Mouse (Mus musculus) neural tube, embryonic 11.5 days (tissue): ENCODE measurements around the gene Rabep2. TPM values are rescaled to one million over a fixed set of nuclear protein-coding genes. Genes with fewer than 3 reads are reported as not detected.
"Not testable (repeated sequence)": the region's sequence is repeated elsewhere in the genome, so short reads cannot be mapped to it uniquely, and the experiment has no call there.

Experiments used
- ATAC-seq: fragments of 200-750 bp; cut with Nextera tagmentation; 2 replicates; pipeline ENCODE4 v1.8.0; 2017; ENCODE audit warnings: moderate number of reproducible peaks, mild to moderate bottlenecking, moderate TSS enrichment, moderate library complexity; ENCODE audit not compliant: insufficient read depth, low FRiP score, low TSS enrichment
- DNase-seq: peaks from one replicate; pipeline ENCODE4 v3.0.0-alpha.2; 2015; ENCODE audit warnings: low spot score
- H3K27ac ChIP-seq: fragments of 300-500 bp; sonication (generic); 2 replicates; pipeline ENCODE4 v1.5.1; 2014; ENCODE audit warnings: low read depth, mild to moderate bottlenecking, low read length
- H3K27me3 ChIP-seq: fragments of 300-500 bp; sonication (generic); 2 replicates; pipeline ENCODE4 v1.6.1; 2014; ENCODE audit warnings: mild to moderate bottlenecking, low read length, mixed read lengths; ENCODE audit not compliant: control insufficient read depth, insufficient read depth
- H3K36me3 ChIP-seq: fragments of 300-500 bp; sonication (generic); 2 replicates; pipeline ENCODE4 v1.6.1; 2014; ENCODE audit warnings: mild to moderate bottlenecking, low read length, moderate library complexity, mixed read lengths; ENCODE audit not compliant: control insufficient read depth, insufficient read depth
- H3K4me1 ChIP-seq: fragments of 300-500 bp; sonication (generic); 2 replicates; pipeline ENCODE4 v1.6.1; 2014; ENCODE audit warnings: low read length, mixed read lengths; ENCODE audit not compliant: control insufficient read depth, insufficient read depth
- H3K4me2 ChIP-seq: fragments of 300-500 bp; sonication (generic); 2 replicates; pipeline ENCODE4 v1.6.1; 2014; ENCODE audit warnings: low read depth, mild to moderate bottlenecking, moderate library complexity
- H3K4me3 ChIP-seq: fragments of 300-500 bp; sonication (generic); 2 replicates; pipeline ENCODE4 v1.5.1; 2014; ENCODE audit warnings: low read depth, low read length
- H3K9ac ChIP-seq: fragments of 300-500 bp; sonication (generic); 2 replicates; pipeline ENCODE4 v1.6.1; 2014; ENCODE audit warnings: mild to moderate bottlenecking, low read length
- H3K9me3 ChIP-seq: fragments of 300-500 bp; sonication (generic); 2 replicates; pipeline ENCODE4 v1.6.1; 2016; ENCODE audit warnings: low read length; ENCODE audit not compliant: control insufficient read depth
- WGBS: fragments of 180-500 bp; shearing (Covaris S2); extraction: QIAGEN DNeasy Blood & Tissue Kit; methylation state at CpG from one replicate; pipeline ENCODE4 v1.1.7; 2014; 5-methylcytosine and 5-hydroxymethylcytosine counted together
- polyA plus RNA-seq: library from polyadenylated mRNA; unstranded; fragments of >200 nt; fragmentation: Nextera tagmentation; extraction: Ambion mirVana; gene quantifications from 2 replicates; pipeline ENCODE4 v1.2.1, GENCODE M21; 2014

The Rabep2 gene
- polyA plus RNA-seq, 1 experiment from 2014 or later: 21.4 TPM

- WGBS: under 1% methylated on average over 22 of the region's 23 CpGs
- H3K9ac ChIP-seq: peak overlapping the region; percentile 41
- H3K4me1 ChIP-seq: 0 out of 2 replicates have a peak, but pooled peaks cover 2% of the 10 kb centered on the region
- DNase-seq: peak; percentile 67
- peak overlapping the region; percentile 15; the same call in 1 of the 2 replicates for H3K4me3 ChIP-seq
- ATAC-seq: peak; percentile 64; the same call in 1 of the 2 replicates
- H3K36me3 ChIP-seq: no peaks in the 10 kb centered on the region
- no peaks in the 10 kb centered on the region for H3K9me3 ChIP-seq
- H3K4me2 ChIP-seq: peak overlapping the region; percentile 41
- H3K27me3 ChIP-seq: no peaks in the 10 kb centered on the region
- H3K27ac ChIP-seq: 0 out of 2 replicates have a peak overlapping the region, but pooled peaks have one; percentile 49
These were observed 53.9 kb downstream of the Rabep2 start for GRCm38 (mm10) chr7:126482392-126482871.

- Histone ChIP-seq H3K9me3 (no peaks in the 10 kb centered on the region), H3K27ac (peak within 1 kb of the TSS; percentile 56; the same call in 1 of the 2 replicates), H3K9ac (peak within 1 kb of the TSS; percentile 53), H3K4me1 (peaks cover 8% of the 10 kb centered on the region; the same call in 1 of the 2 replicates), H3K4me2 (peak within 1 kb of the TSS; percentile 94), H3K4me3 (peak within 1 kb of the TSS; percentile 62), H3K27me3 (no peaks in the 10 kb centered on the region), H3K36me3 (peaks cover 2% of the 10 kb centered on the region)
- ATAC-seq (peak; percentile 88), DNase-seq (peak; percentile 94)
- WGBS: under 1% methylated on average over 32 of the region's 32 CpGs
These were observed 58.5 kb downstream of the Rabep2 start, which contains the start of gene Tufm for GRCm38 (mm10) chr7:126487052-126487483. Tufm (plus strand) TSS chr7:126487361.

- DNase-seq, H3K27me3 ChIP-seq, H3K27ac ChIP-seq, H3K4me1 ChIP-seq, H3K36me3 ChIP-seq, H3K9me3 ChIP-seq: not testable (repeated sequence)
- Histone ChIP-seq H3K9ac (peak overlapping the region; percentile 53), H3K4me3 (peak overlapping the region; percentile 62), H3K4me2 (peak overlapping the region; percentile 94)
- WGBS: 23% methylated on average over 20 of the region's 25 CpGs
- peak; percentile 16; the same call in 1 of the 2 replicates for ATAC-seq
These were observed 59.2 kb downstream of the Rabep2 start for GRCm38 (mm10) chr7:126487617-126488385.

- H3K9ac ChIP-seq: no peak overlapping the region
- no peak for DNase-seq
- no peaks in the 10 kb centered on the region for H3K27me3 ChIP-seq
- no peaks in the 10 kb centered on the region for H3K9me3 ChIP-seq
- H3K4me2 ChIP-seq: no peak overlapping the region
- peaks cover 8% of the 10 kb centered on the region; the same call in 1 of the 2 replicates for H3K4me1 ChIP-seq
- H3K4me3 ChIP-seq: no peak overlapping the region
- peaks cover 34% of the 10 kb centered on the region for H3K36me3 ChIP-seq
- H3K27ac ChIP-seq: no peak overlapping the region
- ATAC-seq: no peak
- WGBS: 85% methylated on average over 1 of the region's 1 CpGs
These were observed 62.4 kb downstream of the Rabep2 start for GRCm38 (mm10) chr7:126491005-126491404.

GRCm38 (mm10) chr7:126491973-126492372, 63.4 kb downstream of the Rabep2 start:
- peak overlapping the region; percentile 27; the same call in 1 of the 2 replicates for H3K27ac ChIP-seq
- no peak for ATAC-seq
- no peaks in the 10 kb centered on the region for H3K27me3 ChIP-seq
- no peaks in the 10 kb centered on the region for H3K9me3 ChIP-seq
- 44% methylated on average over 11 of the region's 11 CpGs for WGBS
- H3K9ac ChIP-seq: no peak overlapping the region
- H3K4me3 ChIP-seq: no peak overlapping the region
- H3K4me2 ChIP-seq: no peak overlapping the region
- H3K36me3 ChIP-seq: peaks cover 41% of the 10 kb centered on the region
- DNase-seq: no peak
- peaks cover 6% of the 10 kb centered on the region; the same call in 1 of the 2 replicates for H3K4me1 ChIP-seq

- no peaks in the 10 kb centered on the region for H3K27me3 ChIP-seq
These were observed 65.6 kb downstream of the Rabep2 start for GRCm38 (mm10) chr7:126494120-126494519.

GRCm38 (mm10) chr7:126496475-126496874, 67.9 kb downstream of the Rabep2 start:
- DNase-seq (no peak), ATAC-seq (no peak)
- H3K4me3 ChIP-seq: no peak overlapping the region
- no peaks in the 10 kb centered on the region for H3K27me3 ChIP-seq
- no peaks in the 10 kb centered on the region for H3K9me3 ChIP-seq
- H3K36me3 ChIP-seq: peaks cover 64% of the 10 kb centered on the region
- H3K4me2 ChIP-seq: no peak overlapping the region
- no peak overlapping the region for H3K27ac ChIP-seq
- peaks cover 6% of the 10 kb centered on the region for H3K4me1 ChIP-seq
- 84% methylated on average over 5 of the region's 5 CpGs for WGBS
- no peak overlapping the region for H3K9ac ChIP-seq

More at GRCm38 (mm10) chr7:126494120-126494519, 65.6 kb downstream of the Rabep2 start:
- Histone ChIP-seq H3K36me3 (peaks cover 57% of the 10 kb centered on the region), H3K9ac (no peak overlapping the region), H3K4me2 (no peak overlapping the region), H3K27ac (no peak overlapping the region), H3K4me3 (no peak overlapping the region), H3K4me1 (no peaks in the 10 kb centered on the region), H3K9me3 (no peaks in the 10 kb centered on the region)
- DNase-seq (no peak), ATAC-seq (no peak)
- 89% methylated on average over 6 of the region's 6 CpGs for WGBS

GRCm38 (mm10) chr7:126497966-126498365, 69.4 kb downstream of the Rabep2 start:
- H3K27me3 ChIP-seq: no peaks in the 10 kb centered on the region
- no peak overlapping the region for H3K4me2 ChIP-seq
- H3K9me3 ChIP-seq: no peaks in the 10 kb centered on the region
- DNase-seq (no peak), ATAC-seq (no peak)
- H3K4me1 ChIP-seq: peaks cover 6% of the 10 kb centered on the region
- H3K9ac ChIP-seq: no peak overlapping the region
- no peak overlapping the region for H3K27ac ChIP-seq
- H3K4me3 ChIP-seq: no peak overlapping the region
- 91% methylated on average over 12 of the region's 12 CpGs for WGBS
- H3K36me3 ChIP-seq: peaks cover 58% of the 10 kb centered on the region
